Mouse (Mus musculus): ENCODE data around the gene Rph3al.

Gene Rph3al

GRCm38 (mm10) chr11:75861653-75862052 lies 76.6 kb downstream of the Rph3al start:
- DNase-seq (ENCODE audit: low spot score), result peak; percentile 33

- peak; percentile 62 for DNase-seq (ENCODE audit: low spot score)
Observed at GRCm38 (mm10) chr11:75861213-75861612, 77.0 kb downstream of the Rph3al start.

GRCm38 (mm10) chr11:75859460-75859859 lies 78.8 kb downstream of the Rph3al start:
- no peak for DNase-seq (ENCODE audit: low spot score)

GRCm38 (mm10) chr11:75858975-75859374 lies 79.3 kb downstream of the Rph3al start:
- no peak for DNase-seq (ENCODE audit: low spot score)

GRCm38 (mm10) chr11:75857781-75858180 lies 80.4 kb downstream of the Rph3al start:
- DNase-seq (ENCODE audit: low spot score), result no peak

- no peak for DNase-seq (ENCODE audit: low spot score)
Observed at GRCm38 (mm10) chr11:75854327-75854726, 83.9 kb downstream of the Rph3al start.

GRCm38 (mm10) chr11:75853067-75853636 lies 85.1 kb downstream of the Rph3al start:
- DNase-seq (ENCODE audit: low spot score), result no peak

- DNase-seq (ENCODE audit: low spot score), result peak; percentile 51
Observed at GRCm38 (mm10) chr11:75852485-75852884, 85.7 kb downstream of the Rph3al start.

GRCm38 (mm10) chr11:75849552-75849951 lies 88.7 kb downstream of the Rph3al start:
- DNase-seq (ENCODE audit: low spot score), result no peak

- peak; percentile 34 for DNase-seq (ENCODE audit: low spot score)
Observed at GRCm38 (mm10) chr11:75846589-75846988, 91.6 kb downstream of the Rph3al start.

- DNase-seq (ENCODE audit: low spot score), result no peak
Observed at GRCm38 (mm10) chr11:75845675-75846074, 92.6 kb downstream of the Rph3al start.

- DNase-seq (ENCODE audit: low spot score), result peak; percentile 10
Observed at GRCm38 (mm10) chr11:75842904-75843619, 95.2 kb downstream of the Rph3al start.

- no peak for DNase-seq (ENCODE audit: low spot score)
Observed at GRCm38 (mm10) chr11:75841503-75841902, 96.7 kb downstream of the Rph3al start.

- DNase-seq (ENCODE audit: low spot score), result no peak
Observed at GRCm38 (mm10) chr11:75839536-75840430, 98.4 kb downstream of the Rph3al start.

GRCm38 (mm10) chr11:75838861-75839426 lies 99.3 kb downstream of the Rph3al start:
- DNase-seq (ENCODE audit: low spot score), result no peak

- no peak for DNase-seq (ENCODE audit: low spot score)
Observed at GRCm38 (mm10) chr11:75836240-75836610, 102.0 kb downstream of the Rph3al start.

- DNase-seq (ENCODE audit: low spot score), result no peak
Observed at GRCm38 (mm10) chr11:75835587-75836239, 102.5 kb downstream of the Rph3al start.

GRCm38 (mm10) chr11:75833081-75833480 lies 105.1 kb downstream of the Rph3al start:
- no peak for DNase-seq (ENCODE audit: low spot score)

GRCm38 (mm10) chr11:75830386-75830785 lies 107.8 kb downstream of the Rph3al start:
- DNase-seq (ENCODE audit: low spot score), result no peak

GRCm38 (mm10) chr11:75827414-75827813 lies 110.8 kb downstream of the Rph3al start:
- no peak for DNase-seq (ENCODE audit: low spot score)

GRCm38 (mm10) chr11:75823506-75823905 lies 114.7 kb downstream of the Rph3al start:
- DNase-seq (ENCODE audit: low spot score), result no peak

- peak; percentile 17 for DNase-seq (ENCODE audit: low spot score)
Observed at GRCm38 (mm10) chr11:75813085-75813484, 125.1 kb downstream of the Rph3al start.
